Mouse (Mus musculus) CD4-positive, CD25-positive, alpha-beta regulatory T cell, adult 2 months (primary cell): ENCODE data around the gene Rbm15.

Experiments
- DNase-seq: peaks from one replicate; pipeline ENCODE4 v3.0.0-alpha.2; 2012; ENCODE audit warnings: low read depth, low spot score

The Rbm15 gene

GRCm38 (mm10) chr3:107333381-107334201, at the start of gene Rbm15:
TSS of gene Rbm15 (minus strand) at chr3:107333673.
- peak; percentile 99 for DNase-seq

- peak; percentile 76 for DNase-seq
Measured at GRCm38 (mm10) chr3:107379422-107379821, 45.9 kb upstream of the Rbm15 start.

DNA sequence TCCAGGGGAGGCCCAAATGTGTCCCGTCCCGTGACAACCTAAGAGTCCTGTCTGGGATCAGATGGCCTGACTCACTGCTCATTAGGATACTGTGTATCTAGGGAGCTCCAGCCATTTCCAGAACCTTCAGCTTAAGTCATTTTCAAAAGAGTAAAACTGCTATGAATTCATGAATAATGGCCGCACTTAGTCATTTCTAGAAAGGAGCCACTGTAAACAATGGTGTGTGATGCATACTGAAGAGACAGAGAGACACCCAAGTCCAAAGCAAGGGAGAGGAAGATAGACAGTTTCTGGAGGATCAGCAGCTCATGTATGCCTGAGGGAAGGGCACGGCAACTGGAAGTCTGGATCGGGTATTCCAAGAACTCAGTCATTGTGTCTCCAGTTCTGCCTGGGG, 45.2 kb upstream of the Rbm15 start:
- no peak for DNase-seq

GRCm38 (mm10) chr3:107374948-107375664, 41.6 kb upstream of the Rbm15 start:
- DNase-seq, result no peak

- no peak for DNase-seq
Measured at GRCm38 (mm10) chr3:107369156-107369555, 35.7 kb upstream of the Rbm15 start.

DNA sequence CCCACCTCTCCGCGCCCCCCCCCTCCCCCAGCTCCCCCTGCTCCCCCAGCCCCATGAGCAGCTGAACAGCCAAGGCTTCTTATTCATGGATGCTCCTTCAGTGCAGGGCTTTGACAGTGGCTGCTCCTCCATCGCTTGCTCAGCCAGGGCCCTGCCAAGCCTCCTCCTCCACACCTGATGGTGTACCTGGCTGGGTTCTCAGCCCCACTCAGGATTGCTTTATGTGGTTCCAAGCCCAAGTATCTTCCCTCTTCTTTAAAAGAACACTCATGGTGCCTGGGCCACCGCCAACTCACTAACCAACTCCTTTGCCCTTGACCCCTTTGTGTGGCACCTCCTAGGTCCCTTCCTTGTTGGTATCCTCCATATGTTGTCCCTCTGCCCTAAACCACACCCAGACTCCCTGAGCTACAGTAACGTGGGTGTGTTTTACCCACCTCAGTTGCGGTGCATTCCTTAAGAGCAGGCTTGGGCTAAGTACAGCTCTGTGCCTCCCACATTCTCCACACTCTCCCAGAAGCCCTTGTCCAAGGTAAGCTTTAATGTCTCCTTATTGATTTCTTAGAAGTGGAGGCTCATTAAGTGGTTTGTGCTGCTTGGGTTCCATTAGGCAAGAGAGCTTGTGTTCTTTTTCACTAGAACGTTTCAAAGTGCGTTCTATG, 34.6 kb upstream of the Rbm15 start:
- no peak for DNase-seq

- no peak for DNase-seq
Measured at GRCm38 (mm10) chr3:107365341-107365740, 31.9 kb upstream of the Rbm15 start.

GRCm38 (mm10) chr3:107363391-107363790, 29.9 kb upstream of the Rbm15 start:
- DNase-seq, result no peak

DNA sequence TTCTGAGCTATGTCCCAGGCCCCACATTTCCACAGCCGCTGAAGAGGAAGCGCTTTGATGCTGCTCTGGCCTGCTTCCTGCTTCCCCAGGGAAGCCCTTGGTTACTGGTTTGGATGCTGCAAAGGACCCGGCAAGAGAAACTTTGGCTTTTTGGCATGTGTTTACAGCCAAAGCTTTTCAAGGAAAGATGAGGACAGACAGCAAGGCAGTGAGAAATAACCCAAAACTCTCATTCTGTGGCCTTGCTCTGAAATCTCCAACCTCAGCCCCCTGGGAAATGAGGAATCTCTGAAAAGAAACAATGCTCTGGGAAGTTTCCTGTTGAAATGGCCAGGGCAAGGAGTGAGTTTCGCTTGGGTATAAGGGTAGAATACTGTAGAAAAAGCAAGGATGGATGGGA, 26.9 kb upstream of the Rbm15 start:
- no peak for DNase-seq

DNA sequence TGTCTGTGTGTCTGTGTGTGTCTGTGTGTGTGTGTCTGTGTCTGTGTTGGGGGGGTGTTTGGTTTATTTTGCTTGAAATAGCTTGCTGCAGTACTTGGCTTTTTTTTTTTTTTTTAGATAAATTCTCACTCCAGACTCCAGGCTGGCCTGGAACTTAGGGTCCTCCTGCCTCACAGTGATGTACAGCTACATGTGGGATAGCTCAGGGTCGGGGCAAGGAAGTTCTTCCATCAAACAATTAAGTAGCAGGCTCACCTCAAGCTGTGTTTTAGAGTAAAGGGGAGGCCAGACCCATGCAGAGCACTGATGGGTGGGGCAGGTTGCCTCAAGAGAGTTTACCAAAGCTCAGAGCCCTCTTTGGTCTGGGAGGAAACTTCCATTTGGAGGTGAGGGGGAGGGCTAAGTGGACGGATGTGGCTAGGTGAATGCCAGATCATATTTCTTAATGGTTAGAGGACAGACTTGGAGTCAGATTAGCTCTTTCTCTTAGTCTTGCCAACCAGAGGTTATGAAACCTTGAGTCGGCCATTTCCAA, 24.3 kb upstream of the Rbm15 start:
- no peak for DNase-seq

DNA sequence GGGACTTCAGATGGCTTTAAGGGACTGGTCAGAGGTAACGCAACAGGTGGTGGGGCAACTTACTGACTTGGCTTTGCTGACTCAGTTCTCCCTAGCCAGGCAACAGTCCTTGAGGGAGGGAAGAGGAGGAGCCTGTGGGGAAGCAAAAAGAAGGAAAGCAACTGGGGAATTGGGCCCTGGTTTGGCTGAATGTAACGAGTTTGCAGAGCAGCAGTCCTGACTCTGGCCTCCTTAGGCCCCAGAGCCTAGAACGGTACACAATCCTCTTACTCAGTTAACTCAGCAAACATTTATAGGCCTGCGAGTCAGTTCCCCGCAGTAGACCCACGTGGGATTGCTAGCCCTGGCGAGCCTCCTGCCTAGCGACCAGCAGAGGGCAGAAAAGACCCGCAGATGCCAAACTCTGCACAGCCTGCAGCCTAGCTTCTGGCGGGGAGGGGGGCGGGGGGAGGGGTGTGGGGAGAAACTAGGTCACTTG, 23.5 kb upstream of the Rbm15 start:
- peak; percentile 83 for DNase-seq

- DNase-seq, result peak; percentile 5
Measured at GRCm38 (mm10) chr3:107355618-107356260, 22.3 kb upstream of the Rbm15 start.

- DNase-seq, result no peak
Measured at GRCm38 (mm10) chr3:107351706-107352105, 18.2 kb upstream of the Rbm15 start.

GRCm38 (mm10) chr3:107349006-107349405, 15.5 kb upstream of the Rbm15 start:
- DNase-seq, result no peak

DNA sequence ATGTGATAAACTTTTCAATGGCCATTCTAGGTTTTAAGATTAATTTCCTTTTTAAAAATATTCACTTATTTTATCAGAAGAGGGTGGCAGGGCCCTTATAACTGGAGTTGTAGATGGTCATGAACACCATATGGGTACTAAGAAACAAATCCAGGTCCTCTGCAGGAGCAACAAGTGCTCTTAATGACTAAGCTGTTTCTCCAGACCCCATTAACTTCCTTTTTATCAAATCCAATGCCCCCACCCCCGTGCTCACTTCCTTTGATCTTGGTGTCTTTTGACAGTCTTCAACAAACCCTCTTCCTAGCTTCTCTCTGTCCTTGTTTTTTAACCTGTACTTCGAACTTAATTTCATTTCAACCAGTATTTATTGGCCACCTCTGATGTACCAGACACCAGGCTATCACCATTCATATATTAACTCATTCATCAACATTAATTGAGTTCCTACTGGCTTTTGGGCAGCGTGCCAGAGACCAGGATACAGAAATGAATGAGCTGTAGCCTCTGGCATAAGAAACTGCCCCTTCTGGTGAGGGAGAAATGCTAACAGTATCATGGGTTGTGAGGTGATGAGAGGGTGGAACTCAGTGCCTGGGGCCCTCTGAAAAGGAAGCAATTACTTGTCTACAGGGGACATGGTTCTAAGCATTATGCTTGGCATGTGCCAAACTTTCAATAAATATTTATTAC, 11.7 kb upstream of the Rbm15 start:
- DNase-seq, result no peak

- DNase-seq, result no peak
Measured at GRCm38 (mm10) chr3:107343971-107344370, 10.5 kb upstream of the Rbm15 start.

DNA sequence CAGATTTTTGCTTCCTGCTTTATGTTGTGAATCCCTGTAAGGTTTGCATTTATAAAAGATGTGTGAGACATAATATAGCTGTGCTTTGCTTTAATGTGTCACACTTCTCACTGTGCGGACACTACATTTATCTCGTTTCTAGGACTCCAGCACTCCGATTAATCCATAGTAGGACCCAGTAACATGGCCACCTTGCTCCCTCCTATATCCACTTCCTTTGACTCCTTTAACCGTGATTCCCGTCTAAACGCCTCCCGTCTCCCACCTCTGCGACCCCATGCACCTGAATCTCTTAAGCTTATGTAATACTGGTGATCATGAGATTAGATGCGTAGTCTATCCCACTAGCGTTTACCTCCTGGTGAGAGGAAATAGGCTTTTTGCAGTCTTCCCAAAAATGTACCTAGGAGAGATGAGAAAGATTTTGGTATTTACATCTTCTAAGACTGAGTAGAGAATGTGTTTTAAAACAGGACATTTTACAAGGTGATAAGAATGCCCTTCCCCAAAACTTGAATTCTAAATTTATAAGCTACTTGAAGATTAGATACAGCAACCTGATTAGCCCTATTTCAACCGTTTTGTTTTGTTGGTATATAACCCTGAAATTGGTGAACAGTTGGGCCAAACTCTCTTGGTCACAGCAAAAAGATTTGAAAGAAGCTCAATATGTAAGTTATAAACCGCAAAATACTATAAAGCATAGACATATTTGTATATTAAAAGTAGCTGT, 895 bp upstream of the Rbm15 start:
- no peak for DNase-seq

GRCm38 (mm10) chr3:107332960-107333380, 503 bp downstream of the Rbm15 start:
- peak; percentile 99 for DNase-seq

- DNase-seq, result peak; percentile 57
Measured at GRCm38 (mm10) chr3:107332127-107332959, 1.1 kb downstream of the Rbm15 start.
